Mouse (Mus musculus) heart, embryonic 16.5 days (tissue): Measurements from ENCODE around the gene Vmn2r23. TPM values are rescaled to one million over a fixed set of nuclear protein-coding genes. Genes with fewer than 3 reads are reported as not detected.

Experiments
- polyA plus RNA-seq: library from polyadenylated mRNA; unstranded; fragments of >200 nt; fragmentation: Nextera tagmentation; extraction: Ambion mirVana; gene quantifications from 2 replicates; pipeline ENCODE4 v1.2.1, GENCODE M21; 2015

Vmn2r23 gene
- polyA plus RNA-seq, 1 experiment from 2014 or later = not detected

Other genes starting within 250 kb of the Vmn2r23 start
- gene Vmn2r21, start 169.3 kb upstream of the Vmn2r23 start, polyA plus RNA-seq = not detected in 2 replicates
- not detected in 2 replicates for gene Vmn2r22, start 51.9 kb upstream of the Vmn2r23 start, polyA plus RNA-seq
- gene Vmn2r24, start 76.2 kb downstream of the Vmn2r23 start, polyA plus RNA-seq = not detected in 2 replicates
- not detected in 2 replicates for gene Vmn2r25, start 150.8 kb downstream of the Vmn2r23 start, polyA plus RNA-seq